Mouse (Mus musculus) heart, embryonic 13.5 days (tissue): Measurements from ENCODE around the gene Tbx3. TPM values are rescaled to one million over a fixed set of nuclear protein-coding genes. Genes with fewer than 3 reads are reported as not detected.

Experiments used
- ATAC-seq: fragments of 200-750 bp; cut with Nextera tagmentation; 2 replicates; pipeline ENCODE4 v1.8.0; 2017; ENCODE audit warnings: moderate TSS enrichment; ENCODE audit not compliant: insufficient number of reproducible peaks, low FRiP score, low TSS enrichment; ENCODE audit errors: extremely low read depth
- H3K27ac ChIP-seq: fragments of 300-500 bp; sonication (generic); replicated peaks from 2 replicates; pipeline ENCODE4 v1.5.1; 2015; ENCODE audit warnings: moderate library complexity, mild to moderate bottlenecking, inconsistent platforms
- H3K27me3 ChIP-seq: fragments of 300-500 bp; sonication (generic); replicated peaks from 2 replicates; pipeline ENCODE4 v1.6.1; 2015; ENCODE audit warnings: mild to moderate bottlenecking, inconsistent platforms
- H3K36me3 ChIP-seq: fragments of 300-500 bp; sonication (generic); 2 replicates; pipeline ENCODE4 v1.6.1; 2015; ENCODE audit warnings: mild to moderate bottlenecking, inconsistent platforms
- H3K4me1 ChIP-seq: fragments of 300-500 bp; sonication (generic); 2 replicates; pipeline ENCODE4 v1.6.1; 2015; ENCODE audit warnings: inconsistent platforms
- H3K4me2 ChIP-seq: fragments of 300-500 bp; sonication (generic); 2 replicates; pipeline ENCODE4 v1.6.1; 2015; ENCODE audit warnings: inconsistent platforms, mild to moderate bottlenecking, moderate library complexity
- H3K4me3 ChIP-seq: fragments of 300-500 bp; sonication (generic); 2 replicates; pipeline ENCODE4 v1.5.1; 2015; ENCODE audit warnings: moderate library complexity, mild to moderate bottlenecking, inconsistent platforms
- H3K9ac ChIP-seq: fragments of 300-500 bp; sonication (generic); 2 replicates; pipeline ENCODE4 v1.6.1; 2015; ENCODE audit warnings: inconsistent platforms, mild to moderate bottlenecking, moderate library complexity
- H3K9me3 ChIP-seq: fragments of 300-500 bp; sonication (generic); 2 replicates; pipeline ENCODE4 v1.6.1; 2016; ENCODE audit warnings: inconsistent platforms
- WGBS: fragments of 180-500 bp; shearing (Covaris S2); methylation state at CpG from one replicate; pipeline ENCODE4 v1.1.7; 2015; ENCODE audit warnings: mixed read lengths; 5-methylcytosine and 5-hydroxymethylcytosine counted together
- polyA plus RNA-seq: library from polyadenylated mRNA; unstranded; fragments of >200 nt; fragmentation: Nextera tagmentation; extraction: Ambion mirVana; gene quantifications from 2 replicates; pipeline ENCODE4 v1.2.1, GENCODE M21; 2015

The Tbx3 gene
- polyA plus RNA-seq, result 9.4 and 12.8 TPM in 2 replicates

DNA sequence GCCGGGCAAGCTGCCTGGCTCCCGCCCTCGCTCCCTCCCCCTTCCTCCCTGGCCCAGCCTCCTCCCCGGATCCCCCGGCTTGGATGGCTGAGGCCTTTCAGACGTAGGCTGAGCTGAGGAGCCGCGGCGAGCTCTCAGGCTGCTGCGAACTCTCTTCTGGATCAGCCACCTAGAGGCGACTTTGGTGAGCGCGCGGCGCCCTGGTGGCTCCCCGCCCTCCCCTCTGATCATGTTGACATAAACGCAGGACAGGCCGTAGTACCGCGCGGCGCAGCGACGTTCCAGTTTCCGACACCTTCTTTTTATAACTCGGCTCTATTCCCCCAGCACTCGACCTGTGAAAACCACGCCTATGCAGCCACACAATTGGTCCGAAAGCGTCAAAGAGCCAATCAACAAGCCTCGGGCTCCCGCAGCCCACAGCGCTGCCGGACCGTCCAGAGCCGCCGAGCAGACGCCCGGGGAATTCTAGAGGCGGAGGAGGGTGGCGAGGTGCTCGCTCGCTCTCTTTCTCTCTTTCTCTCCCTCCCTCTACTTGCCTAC is at the start of gene Tbx3:
Gene Tbx3, plus strand, starts transcription at position 104 of the 543 bp plus-strand sequence.
- H3K27ac ChIP-seq, result peak within 1 kb of the TSS; percentile 90
- H3K4me1 ChIP-seq, result peaks cover 33% of the 10 kb centered on the region
- H3K36me3 ChIP-seq, result no peaks in the 10 kb centered on the region
- H3K4me3 ChIP-seq, result peak within 1 kb of the TSS; percentile 57
- ATAC-seq, result peak; percentile 88
- no peaks in the 10 kb centered on the region for H3K9me3 ChIP-seq
- H3K4me2 ChIP-seq, result peak within 1 kb of the TSS; percentile 83
- peaks cover 80% of the 10 kb centered on the region for H3K27me3 ChIP-seq
- WGBS, result under 1% methylated on average over 40 of the region's 43 CpGs
- peak within 1 kb of the TSS; percentile 86 for H3K9ac ChIP-seq

DNA sequence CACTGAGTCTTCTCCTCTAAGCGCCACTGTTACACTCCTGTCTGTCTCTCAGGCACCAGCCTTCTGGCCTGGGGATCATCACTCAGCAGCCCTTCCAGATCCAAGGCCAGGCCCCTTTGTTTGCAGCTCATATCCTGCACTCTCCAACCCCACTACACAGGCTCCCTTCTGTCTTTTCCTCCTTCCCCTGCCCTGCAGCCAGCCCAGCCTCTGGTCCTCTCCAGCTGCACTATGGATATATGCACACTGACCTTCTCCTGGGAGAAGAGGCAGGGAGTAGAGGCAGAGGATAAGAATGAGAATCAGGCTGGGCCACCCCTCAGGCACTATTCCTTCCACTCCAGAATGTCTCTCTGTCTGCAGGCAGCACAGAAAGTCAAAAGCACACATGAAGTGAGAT is 48.4 kb upstream of the Tbx3 start:
- Histone ChIP-seq H3K9me3 (no peaks in the 10 kb centered on the region), H3K27ac (peak overlapping the region; percentile 28), H3K4me3 (no peak overlapping the region), H3K9ac (no peak overlapping the region), H3K27me3 (peaks cover 76% of the 10 kb centered on the region), H3K36me3 (no peaks in the 10 kb centered on the region), H3K4me1 (peaks cover 28% of the 10 kb centered on the region), H3K4me2 (no peak overlapping the region)
- no peak for ATAC-seq
- 27% methylated on average over 1 of the region's 1 CpGs for WGBS

DNA sequence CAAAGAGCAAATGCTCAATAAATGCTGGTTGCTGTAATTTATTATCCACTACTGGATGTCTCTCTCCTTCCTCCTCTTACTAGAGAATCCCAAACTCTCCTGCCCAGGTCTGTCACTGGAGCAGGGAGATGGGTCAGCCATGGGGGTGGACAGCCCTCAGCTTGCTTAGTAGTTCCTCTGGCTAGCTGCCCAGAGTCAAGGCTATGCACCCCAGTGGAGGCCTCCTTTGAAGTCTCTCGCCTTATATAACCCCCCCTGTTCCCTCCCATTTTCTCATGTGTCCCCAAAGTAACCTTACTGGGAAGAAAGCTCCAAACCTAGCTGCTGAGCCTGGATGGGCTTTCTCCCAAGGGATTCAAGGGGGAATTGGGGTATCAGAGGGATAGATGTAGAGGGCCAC is 45.9 kb upstream of the Tbx3 start:
- ATAC-seq, result no peak
- Histone ChIP-seq H3K27me3 (peaks cover 86% of the 10 kb centered on the region), H3K9ac (no peak overlapping the region), H3K4me3 (no peak overlapping the region), H3K27ac (no peak overlapping the region), H3K9me3 (no peaks in the 10 kb centered on the region), H3K4me2 (no peak overlapping the region), H3K4me1 (peaks cover 28% of the 10 kb centered on the region), H3K36me3 (no peaks in the 10 kb centered on the region)
- 45% methylated on average over 1 of the region's 1 CpGs for WGBS

DNA sequence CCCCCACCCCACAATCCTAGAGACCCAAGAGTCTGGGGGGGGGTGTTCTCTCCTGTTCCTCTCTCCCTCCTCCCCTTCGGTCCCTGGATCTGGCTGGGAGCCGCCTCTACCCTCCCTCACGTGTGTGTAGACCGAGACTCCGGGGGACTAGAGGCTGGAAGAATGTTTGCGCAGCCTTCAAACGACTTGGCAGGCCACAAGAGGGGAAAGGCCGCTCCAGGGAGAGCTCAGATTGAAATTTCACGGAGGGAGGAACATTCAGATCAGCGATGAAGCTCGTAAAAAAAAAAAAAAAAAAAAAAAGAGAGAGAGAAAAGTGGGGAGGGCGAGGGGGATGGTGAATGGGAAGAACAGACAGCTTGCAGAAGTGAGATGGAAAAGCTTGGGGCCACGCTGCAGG is 44.9 kb upstream of the Tbx3 start:
- Histone ChIP-seq H3K9ac (no peak overlapping the region), H3K27ac (no peak overlapping the region), H3K36me3 (no peaks in the 10 kb centered on the region), H3K4me1 (peaks cover 24% of the 10 kb centered on the region), H3K9me3 (no peaks in the 10 kb centered on the region), H3K4me3 (no peak overlapping the region), H3K4me2 (peak overlapping the region; percentile 10; the same call in 1 of the 2 replicates), H3K27me3 (peaks cover 86% of the 10 kb centered on the region)
- 5% methylated on average over 13 of the region's 13 CpGs for WGBS
- ATAC-seq, result no peak

DNA sequence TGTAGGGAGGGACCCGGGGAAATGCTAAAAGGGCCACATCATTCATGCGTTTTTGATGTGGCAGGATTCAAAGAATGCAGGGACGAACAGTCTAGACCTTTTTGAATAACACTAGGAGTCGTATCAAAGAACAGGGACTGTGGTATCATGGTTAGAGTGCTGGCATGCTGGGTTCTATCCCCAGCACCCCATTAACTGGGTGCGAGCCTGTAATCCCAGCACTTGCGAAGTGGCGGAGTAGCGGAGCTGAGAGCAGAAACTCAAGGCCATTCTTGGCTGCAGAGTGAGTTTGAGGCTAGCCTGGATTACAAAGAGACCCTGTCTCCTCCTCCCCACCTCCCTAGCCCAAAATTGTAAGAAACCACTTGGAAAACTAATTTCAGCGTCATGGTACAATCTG is 44.3 kb upstream of the Tbx3 start:
- peak overlapping the region; percentile 64; the same call in 1 of the 2 replicates for H3K4me2 ChIP-seq
- no peak overlapping the region for H3K27ac ChIP-seq
- no peaks in the 10 kb centered on the region for H3K9me3 ChIP-seq
- ATAC-seq, result no peak
- no peak overlapping the region for H3K9ac ChIP-seq
- no peaks in the 10 kb centered on the region for H3K36me3 ChIP-seq
- H3K4me1 ChIP-seq, result peaks cover 24% of the 10 kb centered on the region
- no peak overlapping the region for H3K4me3 ChIP-seq
- H3K27me3 ChIP-seq, result peaks cover 86% of the 10 kb centered on the region
- WGBS, result 14% methylated on average over 9 of the region's 9 CpGs

DNA sequence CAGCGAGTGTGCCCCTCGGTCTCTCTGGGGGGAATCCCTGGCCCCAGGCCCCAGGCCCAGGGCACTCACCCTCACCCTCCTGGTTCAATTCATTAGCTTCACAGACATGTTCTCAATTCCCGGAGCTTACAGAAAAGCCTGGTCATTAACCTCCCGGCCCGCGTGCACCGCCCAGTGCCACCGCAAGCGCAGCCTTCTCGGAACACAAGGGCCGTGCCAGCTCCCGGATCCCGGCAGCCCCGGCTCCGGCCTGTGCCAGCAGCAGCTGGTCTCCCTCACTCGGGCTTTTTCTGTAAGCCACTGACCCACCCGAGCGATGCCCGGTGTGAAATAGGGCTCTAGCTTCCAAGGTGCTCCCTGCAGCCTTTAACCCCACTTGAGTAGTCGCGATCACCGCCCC is 43.8 kb upstream of the Tbx3 start:
- Histone ChIP-seq H3K36me3 (no peaks in the 10 kb centered on the region), H3K9ac (peak overlapping the region; percentile 53), H3K9me3 (no peaks in the 10 kb centered on the region), H3K27me3 (peaks cover 90% of the 10 kb centered on the region), H3K4me3 (peak overlapping the region; percentile 31; the same call in 1 of the 2 replicates), H3K4me2 (peak overlapping the region; percentile 64), H3K4me1 (peaks cover 24% of the 10 kb centered on the region), H3K27ac (no peak overlapping the region)
- ATAC-seq, result no peak
- WGBS, result 8% methylated on average over 22 of the region's 22 CpGs

DNA sequence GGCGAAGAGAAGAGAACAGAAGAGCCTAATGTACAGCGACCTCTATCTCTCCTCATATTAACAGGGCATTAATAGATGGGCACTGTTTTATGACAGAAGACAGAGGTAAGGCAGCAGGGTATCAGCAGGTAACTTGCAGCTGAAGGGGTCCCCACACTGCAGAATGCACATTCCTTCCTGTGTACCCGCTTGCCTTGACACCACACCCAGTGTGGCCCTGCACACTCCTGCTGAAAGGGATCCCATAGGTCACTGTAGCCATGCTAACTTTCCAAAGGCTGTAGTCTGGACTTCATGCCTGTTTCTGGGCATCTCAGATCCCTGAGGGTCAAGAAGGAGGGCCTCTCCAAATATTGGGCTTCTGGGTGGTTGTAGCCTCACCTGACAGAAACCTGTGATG is 42.4 kb upstream of the Tbx3 start:
- Histone ChIP-seq H3K4me1 (peaks cover 17% of the 10 kb centered on the region), H3K9ac (no peak overlapping the region), H3K9me3 (no peaks in the 10 kb centered on the region), H3K4me3 (no peak overlapping the region), H3K27ac (no peak overlapping the region), H3K36me3 (no peaks in the 10 kb centered on the region), H3K27me3 (peaks cover 99% of the 10 kb centered on the region), H3K4me2 (no peak overlapping the region)
- WGBS, result 72% methylated on average over 3 of the region's 3 CpGs
- no peak for ATAC-seq

DNA sequence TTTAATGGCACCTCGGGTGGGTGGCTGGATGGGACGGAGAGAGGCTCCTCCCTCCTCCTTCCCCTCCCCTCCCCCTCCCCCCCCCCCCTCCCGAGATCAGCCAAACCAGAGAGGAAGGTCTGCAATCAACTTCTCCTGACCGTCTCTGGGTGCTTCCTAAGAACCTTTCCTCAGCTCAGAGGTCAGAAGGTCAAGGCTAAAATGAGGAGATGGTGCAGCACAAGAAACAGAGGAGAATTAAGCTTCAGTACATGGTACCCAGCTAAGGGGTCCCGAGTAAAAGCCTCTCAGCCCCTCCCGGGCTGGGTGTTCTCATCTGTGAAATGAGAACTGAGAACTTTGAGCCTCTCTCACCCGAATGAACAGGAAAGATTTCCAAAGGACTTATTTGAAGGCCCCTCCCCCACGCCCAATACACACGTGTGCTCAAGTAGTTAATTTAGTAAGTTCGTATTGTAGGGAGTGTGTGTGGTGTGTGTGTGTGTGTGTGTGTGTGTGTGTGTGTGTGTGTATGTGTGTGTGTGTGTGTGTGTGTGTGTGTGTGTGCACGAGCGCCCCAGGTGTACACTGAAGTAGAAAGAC is 41.6 kb upstream of the Tbx3 start:
- WGBS, result 32% methylated on average over 11 of the region's 12 CpGs
- ATAC-seq, result no peak
- Histone ChIP-seq H3K4me1 (peaks cover 23% of the 10 kb centered on the region), H3K36me3 (no peaks in the 10 kb centered on the region), H3K4me3 (no peak overlapping the region), H3K9me3 (no peaks in the 10 kb centered on the region), H3K27me3 (peaks cover 99% of the 10 kb centered on the region), H3K4me2 (no peak overlapping the region), H3K9ac (no peak overlapping the region), H3K27ac (no peak overlapping the region)

DNA sequence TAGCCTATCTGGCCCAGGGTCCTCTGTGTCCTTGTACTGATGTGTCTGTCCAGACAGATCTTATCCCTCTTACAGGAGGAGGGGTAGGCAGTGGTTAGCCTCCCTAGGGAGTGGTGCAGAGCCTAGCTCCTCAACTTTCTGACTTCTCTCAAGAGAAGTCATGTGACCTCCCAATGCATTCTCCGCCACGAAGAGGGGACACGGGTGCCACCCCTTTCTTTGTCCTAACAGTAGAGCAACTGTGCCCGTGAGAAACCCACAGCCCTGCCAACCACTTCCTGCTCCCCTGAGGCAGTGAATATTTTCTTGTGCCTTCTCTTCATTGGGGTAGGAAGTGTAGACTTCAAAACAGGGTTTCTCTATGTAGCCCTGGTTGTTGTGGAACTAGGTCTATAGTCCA is 36.9 kb upstream of the Tbx3 start:
- no peaks in the 10 kb centered on the region for H3K36me3 ChIP-seq
- H3K4me2 ChIP-seq, result no peak overlapping the region
- H3K9ac ChIP-seq, result no peak overlapping the region
- 74% methylated on average over 4 of the region's 4 CpGs for WGBS
- peaks cover 95% of the 10 kb centered on the region for H3K27me3 ChIP-seq
- ATAC-seq, result no peak
- H3K9me3 ChIP-seq, result no peaks in the 10 kb centered on the region
- no peak overlapping the region for H3K27ac ChIP-seq
- no peak overlapping the region for H3K4me3 ChIP-seq
- peaks cover 24% of the 10 kb centered on the region for H3K4me1 ChIP-seq

DNA sequence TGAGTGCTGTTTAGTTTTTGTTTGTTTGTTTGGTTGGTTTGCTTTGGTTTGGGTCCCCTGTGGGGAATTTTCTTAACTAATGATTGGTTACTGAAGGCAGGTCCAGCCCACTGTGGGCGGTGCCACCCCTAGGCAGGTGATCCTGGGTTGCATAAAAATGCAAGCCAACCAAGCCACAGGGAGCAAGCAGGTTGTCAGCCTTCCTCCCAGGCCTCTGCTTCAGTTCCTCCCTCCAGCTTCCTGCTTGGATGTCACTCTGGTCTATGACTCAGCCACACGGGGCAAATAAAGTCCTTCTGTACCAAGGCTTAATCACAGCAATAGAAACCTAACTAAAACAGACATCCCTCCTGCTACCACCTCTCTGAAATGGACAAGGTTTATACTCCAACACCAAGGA is 35.6 kb upstream of the Tbx3 start:
- WGBS, result 43% methylated on average over 2 of the region's 2 CpGs
- H3K4me2 ChIP-seq, result no peak overlapping the region
- ATAC-seq, result no peak
- H3K27me3 ChIP-seq, result peaks cover 96% of the 10 kb centered on the region
- no peak overlapping the region for H3K27ac ChIP-seq
- no peak overlapping the region for H3K4me3 ChIP-seq
- H3K4me1 ChIP-seq, result peaks cover 24% of the 10 kb centered on the region
- no peak overlapping the region for H3K9ac ChIP-seq
- H3K9me3 ChIP-seq, result no peaks in the 10 kb centered on the region
- no peaks in the 10 kb centered on the region for H3K36me3 ChIP-seq

DNA sequence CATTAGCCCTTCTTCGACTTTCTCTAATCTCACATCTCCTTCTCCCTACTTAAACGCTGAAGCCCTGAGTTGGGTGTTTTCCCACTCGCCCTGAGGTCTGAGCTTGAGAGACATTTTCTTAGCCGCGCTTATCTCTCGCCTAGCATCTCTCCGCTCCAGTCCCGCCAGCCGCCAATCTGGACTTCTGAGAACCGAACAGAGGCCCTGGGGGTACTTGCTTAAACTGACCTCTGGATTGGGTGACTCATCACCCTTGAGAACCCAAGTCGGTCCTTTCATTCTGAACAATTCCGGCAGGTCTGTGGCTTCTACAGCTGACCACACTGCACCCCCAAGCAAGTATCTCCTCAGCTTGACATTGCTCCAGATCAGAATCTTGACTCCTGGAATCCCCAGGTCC is 32.2 kb upstream of the Tbx3 start:
- Histone ChIP-seq H3K9ac (no peak overlapping the region), H3K4me2 (no peak overlapping the region), H3K4me1 (peaks cover 20% of the 10 kb centered on the region), H3K9me3 (no peaks in the 10 kb centered on the region), H3K36me3 (no peaks in the 10 kb centered on the region), H3K4me3 (no peak overlapping the region), H3K27ac (no peak overlapping the region), H3K27me3 (peaks cover 96% of the 10 kb centered on the region)
- 24% methylated on average over 12 of the region's 12 CpGs for WGBS
- ATAC-seq, result no peak

DNA sequence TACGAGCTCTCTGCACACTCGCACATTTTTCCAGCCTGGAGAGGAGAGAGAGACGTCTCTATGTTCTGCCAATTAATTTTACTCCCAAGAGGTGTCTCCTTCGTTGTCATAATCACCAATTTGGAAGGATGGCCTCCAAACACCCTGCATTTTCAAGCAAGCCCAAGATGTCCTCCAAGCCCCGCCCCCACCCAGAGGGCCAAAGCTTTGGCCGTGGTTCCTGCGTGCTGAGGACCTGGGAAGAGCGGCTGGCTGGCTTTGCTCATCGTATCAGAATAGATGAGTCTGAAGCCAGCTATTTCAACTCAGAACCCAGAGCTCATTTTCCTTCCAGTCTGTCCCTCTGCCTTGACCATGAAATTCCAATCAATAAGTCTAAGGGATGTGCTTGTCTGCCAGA is 29.4 kb upstream of the Tbx3 start:
- Histone ChIP-seq H3K4me1 (peaks cover 9% of the 10 kb centered on the region), H3K27ac (no peak overlapping the region), H3K4me3 (no peak overlapping the region), H3K4me2 (no peak overlapping the region), H3K9me3 (no peaks in the 10 kb centered on the region), H3K9ac (no peak overlapping the region), H3K36me3 (no peaks in the 10 kb centered on the region), H3K27me3 (peaks cover 97% of the 10 kb centered on the region)
- ATAC-seq, result no peak
- 60% methylated on average over 9 of the region's 9 CpGs for whole genome bisulfite sequencing
